Mouse (Mus musculus) lung, embryonic 14.5 days (tissue): ENCODE data around the gene Rmi1. TPM values are rescaled to one million over a fixed set of nuclear protein-coding genes. Genes with fewer than 3 reads are reported as not detected.
"Not testable (repeated sequence)": the region's sequence is repeated elsewhere in the genome, so short reads cannot be mapped to it uniquely, and the experiment has no call there.

Experiments used
- ATAC-seq: fragments of 200-750 bp; cut with Nextera tagmentation; 2 replicates; pipeline ENCODE4 v1.8.0; 2017; ENCODE audit warnings: mild to moderate bottlenecking, moderate TSS enrichment, moderate library complexity; ENCODE audit not compliant: insufficient read depth
- DNase-seq: peaks from one replicate; pipeline ENCODE4 v3.0.0-alpha.2; 2015
- H3K27ac ChIP-seq: fragments of 300-500 bp; sonication (generic); 2 replicates; pipeline ENCODE4 v1.5.1; 2014; ENCODE audit warnings: low read depth, mild to moderate bottlenecking, moderate library complexity
- H3K27me3 ChIP-seq: fragments of 300-500 bp; sonication (generic); 2 replicates; pipeline ENCODE4 v1.6.1; 2014; ENCODE audit warnings: low read length, control low read depth; ENCODE audit not compliant: insufficient read depth
- H3K36me3 ChIP-seq: fragments of 300-500 bp; sonication (generic); 2 replicates; pipeline ENCODE4 v1.6.1; 2014; ENCODE audit warnings: control low read depth; ENCODE audit not compliant: insufficient read depth
- H3K4me1 ChIP-seq: fragments of 300-500 bp; sonication (generic); 2 replicates; pipeline ENCODE4 v1.6.1; 2014; ENCODE audit warnings: antibody characterized with exemption, control low read depth; ENCODE audit not compliant: insufficient read depth
- H3K4me2 ChIP-seq: fragments of 300-500 bp; sonication (generic); 2 replicates; pipeline ENCODE4 v1.6.1; 2014; ENCODE audit warnings: mild to moderate bottlenecking
- H3K4me3 ChIP-seq: fragments of 300-500 bp; sonication (generic); 2 replicates; pipeline ENCODE4 v1.5.1; 2014; ENCODE audit warnings: low read depth, low read length
- H3K9ac ChIP-seq: fragments of 300-500 bp; sonication (generic); 2 replicates; pipeline ENCODE4 v1.6.1; 2014
- H3K9me3 ChIP-seq: fragments of 300-500 bp; sonication (generic); 2 replicates; pipeline ENCODE4 v1.6.1; 2016; ENCODE audit warnings: low read depth, low read length, control low read depth
- CTCF ChIP-seq: IDR thresholded peaks from 2 replicates; pipeline ENCODE4 v1.5.1; 2016; ENCODE audit warnings: antibody characterized with exemption, low read depth
- WGBS: fragments of 180-500 bp; shearing (Covaris S2); extraction: QIAGEN DNeasy Blood & Tissue Kit; methylation state at CpG from one replicate; pipeline ENCODE4 v1.1.7; 2014; 5-methylcytosine and 5-hydroxymethylcytosine counted together
- polyA plus RNA-seq: library from polyadenylated mRNA; unstranded; fragments of >200 nt; fragmentation: Nextera tagmentation; extraction: Ambion mirVana; gene quantifications from 2 replicates; pipeline ENCODE4 v1.2.1, GENCODE M21; 2014

Rmi1 gene
- polyA plus RNA-seq, result 25.7 and 28.8 TPM in 2 replicates

GRCm38 (mm10) chr13:58402003-58402743, at the start of gene Rmi1:
TSS of gene Rmi1 (plus strand) at chr13:58402248.
- Histone ChIP-seq H3K4me1 (no peaks in the 10 kb centered on the region), H3K9me3 (no peaks in the 10 kb centered on the region), H3K36me3 (peaks cover 23% of the 10 kb centered on the region), H3K4me2 (peak within 1 kb of the TSS; percentile 85), H3K9ac (peak within 1 kb of the TSS; percentile 100), H3K27ac (peak within 1 kb of the TSS; percentile 99), H3K27me3 (no peaks in the 10 kb centered on the region), H3K4me3 (peak within 1 kb of the TSS; percentile 97)
- WGBS, result under 1% methylated on average over 87 of the region's 91 CpGs
- no peak for TF ChIP-seq CTCF
- DNase-seq, result peak; percentile 99
- peak; percentile 94 for ATAC-seq

- ATAC-seq (no peak), DNase-seq (no peak)
- no peak for TF ChIP-seq CTCF
- Histone ChIP-seq H3K4me3 (no peak overlapping the region), H3K36me3 (no peaks in the 10 kb centered on the region), H3K4me1 (no peaks in the 10 kb centered on the region), H3K27me3 (no peaks in the 10 kb centered on the region), H3K9ac (no peak overlapping the region), H3K4me2 (no peak overlapping the region), H3K9me3 (no peaks in the 10 kb centered on the region), H3K27ac (no peak overlapping the region)
Measured at GRCm38 (mm10) chr13:58352996-58353395, 49.1 kb upstream of the Rmi1 start.

GRCm38 (mm10) chr13:58358629-58359303, 43.3 kb upstream of the Rmi1 start, which contains the start of gene Kif27:
TSS of gene Kif27 (minus strand) at chr13:58359122.
- Histone ChIP-seq H3K36me3 (no peaks in the 10 kb centered on the region), H3K27me3 (no peaks in the 10 kb centered on the region), H3K4me2 (peak within 1 kb of the TSS; percentile 94), H3K4me1 (no peaks in the 10 kb centered on the region), H3K27ac (no peak within 1 kb of the TSS; the same call in 1 of the 2 replicates), H3K4me3 (peak within 1 kb of the TSS; percentile 66), H3K9me3 (no peaks in the 10 kb centered on the region), H3K9ac (peak within 1 kb of the TSS; percentile 60)
- ATAC-seq, result peak; percentile 99
- WGBS, result under 1% methylated on average over 72 of the region's 85 CpGs
- peak; percentile 92 for DNase-seq
- no peak for TF ChIP-seq CTCF

GRCm38 (mm10) chr13:58359304-58359653, 42.8 kb upstream of the Rmi1 start:
- WGBS, result 4% methylated on average over 7 of the region's 7 CpGs
- no peaks in the 10 kb centered on the region for H3K9me3 ChIP-seq
- TF ChIP-seq CTCF, result no peak
- no peak overlapping the region; the same call in 1 of the 2 replicates for H3K27ac ChIP-seq
- no peak for DNase-seq
- peak overlapping the region; percentile 94 for H3K4me2 ChIP-seq
- H3K9ac ChIP-seq, result peak overlapping the region; percentile 13
- ATAC-seq, result peak; percentile 76
- H3K4me1 ChIP-seq, result no peaks in the 10 kb centered on the region
- peak overlapping the region; percentile 66 for H3K4me3 ChIP-seq
- H3K27me3 ChIP-seq, result no peaks in the 10 kb centered on the region
- H3K36me3 ChIP-seq, result no peaks in the 10 kb centered on the region

- Histone ChIP-seq H3K9ac (no peak overlapping the region), H3K36me3 (no peaks in the 10 kb centered on the region), H3K27me3 (no peaks in the 10 kb centered on the region), H3K4me1 (no peaks in the 10 kb centered on the region), H3K4me3 (no peak overlapping the region), H3K4me2 (no peak overlapping the region), H3K9me3 (no peaks in the 10 kb centered on the region), H3K27ac (no peak overlapping the region)
- TF ChIP-seq CTCF, result no peak
- 63% methylated on average over 8 of the region's 8 CpGs for WGBS
- no peak for DNase-seq
- ATAC-seq, result no peak
Measured at GRCm38 (mm10) chr13:58364353-58365175, 37.5 kb upstream of the Rmi1 start.

GRCm38 (mm10) chr13:58365179-58365578, 36.9 kb upstream of the Rmi1 start:
- not testable (repeated sequence) for H3K4me1 ChIP-seq

GRCm38 (mm10) chr13:58366373-58366772, 35.7 kb upstream of the Rmi1 start:
- ATAC-seq (no peak), DNase-seq (no peak)
- Histone ChIP-seq H3K4me2 (no peak overlapping the region), H3K27ac (no peak overlapping the region), H3K4me3 (no peak overlapping the region), H3K36me3 (no peaks in the 10 kb centered on the region), H3K27me3 (no peaks in the 10 kb centered on the region), H3K4me1 (no peaks in the 10 kb centered on the region), H3K9me3 (no peaks in the 10 kb centered on the region), H3K9ac (no peak overlapping the region)
- no peak for TF ChIP-seq CTCF
- 80% methylated on average over 3 of the region's 3 CpGs for WGBS

More at GRCm38 (mm10) chr13:58365179-58365578, 36.9 kb upstream of the Rmi1 start:
- not testable (repeated sequence) for H3K9ac ChIP-seq, H3K9me3 ChIP-seq, ATAC-seq, H3K27me3 ChIP-seq, H3K4me2 ChIP-seq, H3K4me3 ChIP-seq, H3K36me3 ChIP-seq, H3K27ac ChIP-seq, DNase-seq
- WGBS, result 75% methylated on average over 8 of the region's 8 CpGs
